Mouse (Mus musculus): ENCODE measurements at regions not wholly inside any gene's neighbourhood (a gene's known extent, or its start where the extent isn't known, plus 50 kb on each side); places are given as distances from the start of the nearest gene placed in this dataset.

- H3K4me1 ChIP-seq (ENCODE audit: control insufficient read depth in 1 of 2, insufficient read depth in 2 of 2, low read length in 2 of 2), result no peaks in the 10 kb centered on the region
- no peak overlapping the region for H3K4me3 ChIP-seq (ENCODE audit: control insufficient read depth in 1 of 2, insufficient read depth in 1 of 2, low read depth in 2 of 2, low read length in 2 of 2)
- H3K36me3 ChIP-seq (ENCODE audit: control insufficient read depth in 1 of 2, insufficient read depth in 2 of 2, low read length in 2 of 2), result no peaks in the 10 kb centered on the region
- no peak for DNase-seq (ENCODE audit: low read depth, low spot score)
- H3K27ac ChIP-seq (ENCODE audit: control insufficient read depth, low read depth, low read length), result no peak overlapping the region
- H3K27me3 ChIP-seq (ENCODE audit: control insufficient read depth in 1 of 2, insufficient read depth in 2 of 2, low read length in 2 of 2), result no peaks in the 10 kb centered on the region
- no peaks in the 10 kb centered on the region for H3K9me3 ChIP-seq (replicated peaks; ENCODE audit: insufficient read depth, low read length)
- no peak for TF ChIP-seq EP300 (IDR thresholded peaks at IDR 0.05; ENCODE audit: low read depth in 1 of 2, low read length in 2 of 2)
- TF ChIP-seq ZKSCAN1 (IDR thresholded peaks at IDR 0.05; ENCODE audit: low read depth, low read length), result no peak
- no peak for TF ChIP-seq TAL1 (IDR thresholded peaks at IDR 0.05; ENCODE audit: low read length)
- TF ChIP-seq MAZ (IDR thresholded peaks at IDR 0.05; ENCODE audit: low read depth, low read length), result no peak
- no peak for TF ChIP-seq MAFK (IDR thresholded peaks at IDR 0.05; ENCODE audit: borderline replicate concordance, low read depth, low read length)
- no peak for TF ChIP-seq SMC3 (IDR thresholded peaks at IDR 0.05; ENCODE audit: low read depth, low read length)
- TF ChIP-seq POLR2AphosphoS5 (IDR thresholded peaks at IDR 0.05; ENCODE audit: borderline replicate concordance, low read depth, low read length), result no peak
- no peak for TF ChIP-seq POLR2A (IDR thresholded peaks at IDR 0.05; ENCODE audit: control insufficient read depth in 1 of 2, insufficient read depth in 1 of 2, low read depth in 1 of 2, low read length in 2 of 2, poor library complexity in 1 of 2)
- TF ChIP-seq ELF1 (IDR thresholded peaks at IDR 0.05; ENCODE audit: low read depth, low read length), result no peak
- no peak for TF ChIP-seq USF2 (IDR thresholded peaks at IDR 0.05; ENCODE audit: borderline replicate concordance in 1 of 2, insufficient read depth in 1 of 2, low read depth in 1 of 2, low read length in 2 of 2)
- TF ChIP-seq CHD1 (IDR thresholded peaks at IDR 0.05; ENCODE audit: low read depth, low read length), result no peak
- no peak for TF ChIP-seq MEF2A (IDR thresholded peaks at IDR 0.05; ENCODE audit: extremely low read depth, insufficient replicate concordance, low read depth, low read length, poor library complexity, severe bottlenecking)
- TF ChIP-seq CTCF (IDR thresholded peaks at IDR 0.05 in 2 of 3, conservative IDR thresholded peaks at IDR 0.05 in 1 of 3; ENCODE audit: control insufficient read depth in 1 of 3, insufficient read depth in 1 of 3, low read depth in 2 of 3, low read length in 3 of 3, poor library complexity in 1 of 3, severe bottlenecking in 1 of 3), result no peak
- TF ChIP-seq GABPA (IDR thresholded peaks at IDR 0.05; ENCODE audit: low read depth, low read length), result no peak
- TF ChIP-seq ETS1 (IDR thresholded peaks at IDR 0.05; ENCODE audit: low read depth, low read length), result no peak
- no peak for TF ChIP-seq ZC3H11A (IDR thresholded peaks at IDR 0.05; ENCODE audit: low read depth, low read length)
- H3K9ac ChIP-seq (ENCODE audit: control insufficient read depth, low read depth, low read length, poor library complexity, severe bottlenecking), result no peak overlapping the region
- H3K79me2 ChIP-seq (ENCODE audit: control insufficient read depth, insufficient read depth, low read length, poor library complexity), result no peaks in the 10 kb centered on the region
Observed at GRCm38 (mm10) chr13:53695385-53695784, 222.5 kb upstream of the Msx2 start.

GRCm38 (mm10) chr13:53688934-53689333, 216.1 kb upstream of the Msx2 start:
- no peaks in the 10 kb centered on the region for H3K79me2 ChIP-seq (ENCODE audit: control insufficient read depth, insufficient read depth, low read length, poor library complexity)
- TF ChIP-seq ZKSCAN1 (IDR thresholded peaks at IDR 0.05; ENCODE audit: low read depth, low read length), result no peak
- no peak for TF ChIP-seq CTCF (IDR thresholded peaks at IDR 0.05 in 2 of 3, conservative IDR thresholded peaks at IDR 0.05 in 1 of 3; ENCODE audit: control insufficient read depth in 1 of 3, insufficient read depth in 1 of 3, low read depth in 2 of 3, low read length in 3 of 3, poor library complexity in 1 of 3, severe bottlenecking in 1 of 3)
- TF ChIP-seq MXI1 (IDR thresholded peaks at IDR 0.05; ENCODE audit: low read depth, low read length), result no peak
- TF ChIP-seq GABPA (IDR thresholded peaks at IDR 0.05; ENCODE audit: low read depth, low read length), result no peak
- TF ChIP-seq RCOR1 (IDR thresholded peaks at IDR 0.05; ENCODE audit: low read depth, low read length), result no peak
- no peak for TF ChIP-seq GATA1 (IDR thresholded peaks at IDR 0.05; ENCODE audit: low read depth, low read length)
- TF ChIP-seq USF2 (IDR thresholded peaks at IDR 0.05; ENCODE audit: borderline replicate concordance in 1 of 2, insufficient read depth in 1 of 2, low read depth in 1 of 2, low read length in 2 of 2), result no peak
- TF ChIP-seq BHLHE40 (IDR thresholded peaks at IDR 0.05; ENCODE audit: borderline replicate concordance, low read depth, low read length), result no peak
- H3K36me3 ChIP-seq (ENCODE audit: control insufficient read depth in 1 of 2, insufficient read depth in 2 of 2, low read length in 2 of 2), result no peaks in the 10 kb centered on the region
- no peak overlapping the region for H3K4me3 ChIP-seq (ENCODE audit: control insufficient read depth in 1 of 2, insufficient read depth in 1 of 2, low read depth in 2 of 2, low read length in 2 of 2)
- H3K27me3 ChIP-seq (ENCODE audit: control insufficient read depth in 1 of 2, insufficient read depth in 2 of 2, low read length in 2 of 2), result no peaks in the 10 kb centered on the region
- no peak overlapping the region for H3K27ac ChIP-seq (ENCODE audit: control insufficient read depth, low read depth, low read length)
- DNase-seq (ENCODE audit: low read depth, low spot score), result no peak
- H3K9me3 ChIP-seq (replicated peaks; ENCODE audit: insufficient read depth, low read length), result no peaks in the 10 kb centered on the region
- H3K9ac ChIP-seq (ENCODE audit: control insufficient read depth, low read depth, low read length, poor library complexity, severe bottlenecking), result no peak overlapping the region
- no peaks in the 10 kb centered on the region for H3K4me1 ChIP-seq (ENCODE audit: control insufficient read depth in 1 of 2, insufficient read depth in 2 of 2, low read length in 2 of 2)
